Mouse (Mus musculus) thymus, adult 2 months (tissue): ENCODE results near the gene Gm17660.

Source experiments
- CTCF ChIP-seq: fragments of 200-500 bp; IDR thresholded peaks from 2 replicates; pipeline ENCODE4 v1.5.1; 2012; ENCODE audit warnings: mild to moderate bottlenecking, control low read depth, low read length, moderate library complexity, borderline replicate concordance; ENCODE audit not compliant: control insufficient read depth, poor library complexity, insufficient read depth; ENCODE audit errors: extremely low read depth
- POLR2A ChIP-seq: fragments of 200-500 bp; IDR thresholded peaks from 2 replicates; pipeline ENCODE4 v1.6.1; 2012; ENCODE audit warnings: mild to moderate bottlenecking, low read length, control low read depth, moderate library complexity; ENCODE audit not compliant: control insufficient read depth, poor library complexity, insufficient read depth; ENCODE audit errors: extremely low read depth

DNA sequence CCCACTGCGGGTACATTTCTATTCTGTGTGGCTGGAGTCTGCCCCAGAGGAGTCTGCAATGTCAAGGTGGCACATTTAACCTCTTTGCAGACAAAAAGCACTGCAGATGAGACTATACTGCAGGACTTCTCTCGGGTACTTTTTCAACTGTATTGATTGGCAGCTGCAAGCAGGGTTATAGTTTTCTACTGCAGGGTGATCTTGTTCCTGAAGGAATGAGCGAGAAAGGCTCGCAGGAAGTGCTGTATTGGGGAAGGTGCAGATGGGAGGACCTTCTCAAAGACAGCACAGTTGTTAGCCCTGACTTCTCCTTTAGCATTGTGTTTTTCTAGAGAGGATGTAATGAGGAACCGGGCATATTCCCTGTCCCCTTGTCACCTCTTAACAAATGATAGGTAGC is 35.1 kb upstream of the Gm17660 start:
- TF ChIP-seq CTCF (no peak), POLR2A (no peak)
